Mouse (Mus musculus) CH12.LX (cell line): ENCODE data around the gene Actr2.

Experiments used
- CTCF ChIP-seq, 2 experiments: IDR thresholded peaks in 1 of 2; conservative IDR thresholded peaks in 1 of 2; 2 replicates each; pipeline ENCODE4 v1.5.1; 2011 to 2012; ENCODE audit warnings: low read depth in 2 of 2, low read length in 2 of 2, improper control_type of control experiment in 1 of 2, inconsistent platforms in 1 of 2, mild to moderate bottlenecking in 1 of 2, moderate library complexity in 1 of 2
- EP300 ChIP-seq: IDR thresholded peaks from 2 replicates; pipeline ENCODE4 v1.6.1; 2011; ENCODE audit warnings: low read length, improper control_type of control experiment
- MAFK ChIP-seq: IDR thresholded peaks from 2 replicates; pipeline ENCODE4 v1.6.1; 2011; ENCODE audit warnings: low read length, improper control_type of control experiment; ENCODE audit not compliant: insufficient replicate concordance
- NELFE ChIP-seq: IDR thresholded peaks from 2 replicates; pipeline ENCODE4 v1.6.1; 2011; ENCODE audit warnings: low read depth, low read length, improper control_type of control experiment
- POLR2A ChIP-seq: IDR thresholded peaks from 2 replicates; pipeline ENCODE4 v1.6.1; 2011; ENCODE audit warnings: low read depth, mild to moderate bottlenecking, improper control_type of control experiment, low read length
- POLR2AphosphoS2 ChIP-seq: IDR thresholded peaks from 2 replicates; pipeline ENCODE4 v1.6.1; 2011; ENCODE audit warnings: low read depth, low read length, improper control_type of control experiment
- USF1 ChIP-seq: IDR thresholded peaks from 2 replicates; pipeline ENCODE4 v1.6.1; 2014; ENCODE audit warnings: low read depth, mild to moderate bottlenecking, inconsistent platforms, low read length, improper control_type of control experiment
- ZC3H11A ChIP-seq: IDR thresholded peaks from 2 replicates; pipeline ENCODE4 v1.6.1; 2012; ENCODE audit warnings: low read depth, mild to moderate bottlenecking, inconsistent platforms, low read length, improper control_type of control experiment
- ZKSCAN1 ChIP-seq: IDR thresholded peaks from 2 replicates; pipeline ENCODE4 v1.6.1; 2012; ENCODE audit warnings: low read depth, inconsistent platforms, low read length, improper control_type of control experiment, borderline replicate concordance
- ZNF384 ChIP-seq: IDR thresholded peaks from 2 replicates; pipeline ENCODE4 v1.6.1; 2012; ENCODE audit warnings: low read depth, low read length, improper control_type of control experiment, inconsistent platforms

GRCm38 (mm10) chr11:20116701-20117100 is 4.0 kb upstream of the Actr2 start:
- no peak for TF ChIP-seq POLR2AphosphoS2
- no peak for TF ChIP-seq ZC3H11A
- TF ChIP-seq EP300, result no peak
- no peak for TF ChIP-seq CTCF (conservative IDR thresholded peaks at IDR 0.05 in 1 of 2, IDR thresholded peaks at IDR 0.05 in 1 of 2; ENCODE audit: low read depth in 2 of 2, low read length in 2 of 2)
- TF ChIP-seq ZKSCAN1, result no peak
- TF ChIP-seq POLR2A, result no peak
- TF ChIP-seq USF1, result no peak
- TF ChIP-seq MAFK, result no peak
- TF ChIP-seq NELFE, result no peak
- no peak for TF ChIP-seq ZNF384
